In genomic region chrX:96416970-96417369, GRCm38 (mm10) we compare ENCODE assay signal across 21 mouse cellular contexts. TPM values are rescaled to one million over a fixed set of nuclear protein-coding genes. Genes with fewer than 3 reads are reported as not detected.
"Had no signal": no experiment of that assay in that cellular context is flagged by ENCODE, and none has a peak within 500 bp of the region (broad histone marks: within the 10 kb centered on the region; RNA-seq: fewer than 3 reads in every experiment).

No protein-coding gene starts in this region.

- H3K4me1 ChIP-seq: neural tube, embryonic 13.5 days; neural tube, embryonic 15.5 days; stomach, embryonic 15.5 days had no signal

- H3K9ac ChIP-seq: neural tube, embryonic 13.5 days; neural tube, embryonic 15.5 days; stomach, embryonic 15.5 days had no signal

- H3K36me3 ChIP-seq: neural tube, embryonic 13.5 days; neural tube, embryonic 15.5 days; stomach, embryonic 15.5 days had no signal

- H3K27me3 ChIP-seq: neural tube, embryonic 13.5 days; neural tube, embryonic 15.5 days; stomach, embryonic 15.5 days had no signal

- H3K9me3 ChIP-seq: neural tube, embryonic 13.5 days; neural tube, embryonic 15.5 days; stomach, embryonic 15.5 days had no signal

- H3K4me3 ChIP-seq: neural tube, embryonic 13.5 days; neural tube, embryonic 15.5 days; stomach, embryonic 15.5 days had no signal

- H3K27ac ChIP-seq: neural tube, embryonic 13.5 days; neural tube, embryonic 15.5 days; stomach, embryonic 15.5 days; stomach, postnatal 0 days had no signal

- DNase-seq: retina, postnatal 1 day; right cerebral cortex, adult 18-20 months; right cerebral cortex, postnatal 14 days; right cerebral cortex, postnatal 25 days; right cerebral cortex, postnatal 4 days; spleen, adult 18-20 months; thymus, adult 18-20 months; thymus, adult 2 months; thymus, postnatal 14 days; thymus, postnatal 25 days; thymus, postnatal 36 days; thymus, postnatal 4 days had no signal

RNA-seq across cellular contexts. Expression of gene Hsf3, which starts 39.1 kb away (rescaled TPM):
- total RNA-seq: neutrophil, adult 5-6 weeks had no signal
- polyA plus RNA-seq: neural tube, embryonic 13.5 days; neural tube, embryonic 14.5 days; neural tube, embryonic 15.5 days; small intestine, adult 2 months; spleen, adult 2 months; testis, adult 2 months; thymus, adult 2 months had no signal
